Mouse (Mus musculus) heart, embryonic 13.5 days (tissue): ENCODE measurements around the gene 4933411K16Rik. TPM values are rescaled to one million over a fixed set of nuclear protein-coding genes. Genes with fewer than 3 reads are reported as not detected.
A peak's percentile ranks its signal among the peaks of the same experiment; 100 is the strongest.

Source experiments
- ATAC-seq: fragments of 200-750 bp; cut with Nextera tagmentation; 2 replicates; pipeline ENCODE4 v1.8.0; 2017; ENCODE audit warnings: moderate TSS enrichment; ENCODE audit not compliant: insufficient number of reproducible peaks, low FRiP score, low TSS enrichment; ENCODE audit errors: extremely low read depth
- H3K27ac ChIP-seq: fragments of 300-500 bp; sonication (generic); replicated peaks from 2 replicates; pipeline ENCODE4 v1.5.1; 2015; ENCODE audit warnings: moderate library complexity, mild to moderate bottlenecking, inconsistent platforms
- H3K27me3 ChIP-seq: fragments of 300-500 bp; sonication (generic); replicated peaks from 2 replicates; pipeline ENCODE4 v1.6.1; 2015; ENCODE audit warnings: mild to moderate bottlenecking, inconsistent platforms
- H3K36me3 ChIP-seq: fragments of 300-500 bp; sonication (generic); 2 replicates; pipeline ENCODE4 v1.6.1; 2015; ENCODE audit warnings: mild to moderate bottlenecking, inconsistent platforms
- H3K4me1 ChIP-seq: fragments of 300-500 bp; sonication (generic); 2 replicates; pipeline ENCODE4 v1.6.1; 2015; ENCODE audit warnings: inconsistent platforms
- H3K4me2 ChIP-seq: fragments of 300-500 bp; sonication (generic); 2 replicates; pipeline ENCODE4 v1.6.1; 2015; ENCODE audit warnings: inconsistent platforms, mild to moderate bottlenecking, moderate library complexity
- H3K4me3 ChIP-seq: fragments of 300-500 bp; sonication (generic); 2 replicates; pipeline ENCODE4 v1.5.1; 2015; ENCODE audit warnings: moderate library complexity, mild to moderate bottlenecking, inconsistent platforms
- H3K9ac ChIP-seq: fragments of 300-500 bp; sonication (generic); 2 replicates; pipeline ENCODE4 v1.6.1; 2015; ENCODE audit warnings: inconsistent platforms, mild to moderate bottlenecking, moderate library complexity
- H3K9me3 ChIP-seq: fragments of 300-500 bp; sonication (generic); 2 replicates; pipeline ENCODE4 v1.6.1; 2016; ENCODE audit warnings: inconsistent platforms
- WGBS: fragments of 180-500 bp; shearing (Covaris S2); methylation state at CpG from one replicate; pipeline ENCODE4 v1.1.7; 2015; ENCODE audit warnings: mixed read lengths; 5-methylcytosine and 5-hydroxymethylcytosine counted together
- polyA plus RNA-seq: library from polyadenylated mRNA; unstranded; fragments of >200 nt; fragmentation: Nextera tagmentation; extraction: Ambion mirVana; gene quantifications from 2 replicates; pipeline ENCODE4 v1.2.1, GENCODE M21; 2015

4933411K16Rik gene
- polyA plus RNA-seq, 1 experiment from 2014 or later = not detected

DNA sequence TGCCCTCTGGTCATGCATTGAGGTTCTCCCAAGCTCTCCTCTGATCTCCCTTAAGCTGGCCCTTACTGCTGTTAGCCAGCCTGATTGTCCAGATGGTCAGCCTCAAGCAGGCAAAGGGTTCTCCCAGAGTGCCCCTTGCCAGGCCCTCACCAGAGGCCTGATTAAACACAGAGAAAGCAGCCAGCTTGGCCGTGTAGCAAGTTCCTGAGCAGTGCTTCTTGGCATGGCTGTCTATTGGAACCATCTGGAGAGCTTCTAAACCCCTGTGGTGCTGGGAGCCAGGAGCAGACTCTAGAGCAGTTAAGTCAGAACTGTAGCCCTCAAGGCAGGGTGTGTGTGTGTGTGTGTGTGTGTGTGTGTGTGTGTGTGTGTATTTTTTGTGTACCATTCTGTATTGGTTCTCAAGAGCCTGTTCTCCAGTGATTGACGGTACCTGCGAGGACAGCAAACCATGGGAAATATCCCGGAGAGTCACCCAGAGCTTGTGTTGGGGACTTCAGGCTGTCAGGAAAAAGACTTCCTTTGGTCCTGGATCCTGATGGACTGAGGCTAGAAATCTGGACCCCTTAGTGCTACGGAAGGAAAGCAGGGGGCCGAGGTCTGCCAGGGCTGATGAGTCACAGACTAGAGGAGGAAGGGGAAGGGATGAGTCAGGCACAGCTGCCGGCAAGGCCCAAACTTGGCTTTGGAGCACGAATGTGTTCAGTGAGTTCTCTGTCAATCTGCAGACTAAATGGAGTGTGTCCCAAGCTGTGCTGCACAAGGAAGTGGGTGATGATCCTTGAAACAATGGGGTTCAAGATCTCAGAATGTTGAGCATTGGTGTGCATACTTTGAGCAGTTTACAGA, 34.4 kb upstream of the 4933411K16Rik start:
- 41% methylated on average over 8 of the region's 8 CpGs for WGBS
- Histone ChIP-seq H3K27me3 (no peaks in the 10 kb centered on the region), H3K4me2 (peak overlapping the region; percentile 12; the same call in 1 of the 2 replicates), H3K27ac (peak overlapping the region; percentile 89), H3K4me1 (peaks cover 61% of the 10 kb centered on the region), H3K4me3 (no peak overlapping the region), H3K36me3 (no peaks in the 10 kb centered on the region), H3K9me3 (no peaks in the 10 kb centered on the region), H3K9ac (0 out of 2 replicates have a peak overlapping the region, but pooled peaks have one; percentile 48)
- no peak for ATAC-seq

DNA sequence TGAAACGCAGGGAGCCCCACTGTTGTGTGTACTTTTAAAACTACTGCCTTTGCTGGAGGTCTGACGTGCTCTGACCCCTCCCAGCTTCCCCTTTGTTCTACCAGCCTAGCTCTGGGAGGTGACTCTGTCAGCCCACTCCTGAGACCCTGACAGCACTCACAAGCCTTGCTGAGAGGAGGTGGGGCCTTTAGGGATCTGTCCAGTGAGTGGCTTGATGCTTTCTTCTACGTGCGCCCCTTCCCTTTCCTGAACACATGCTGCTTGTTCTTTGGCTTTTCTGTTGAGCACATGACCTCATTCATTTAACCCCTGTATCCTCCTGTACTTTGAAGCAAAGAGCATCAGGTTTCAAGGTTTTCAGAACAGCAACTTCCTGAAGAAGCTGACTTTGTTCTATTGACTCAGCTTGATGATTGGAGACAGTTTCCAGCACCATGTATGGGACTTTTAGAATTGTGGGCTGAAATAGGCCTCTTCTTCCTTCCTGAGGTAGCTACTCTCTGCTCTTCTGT, 33.0 kb upstream of the 4933411K16Rik start:
- H3K4me1 ChIP-seq = peaks cover 64% of the 10 kb centered on the region

DNA sequence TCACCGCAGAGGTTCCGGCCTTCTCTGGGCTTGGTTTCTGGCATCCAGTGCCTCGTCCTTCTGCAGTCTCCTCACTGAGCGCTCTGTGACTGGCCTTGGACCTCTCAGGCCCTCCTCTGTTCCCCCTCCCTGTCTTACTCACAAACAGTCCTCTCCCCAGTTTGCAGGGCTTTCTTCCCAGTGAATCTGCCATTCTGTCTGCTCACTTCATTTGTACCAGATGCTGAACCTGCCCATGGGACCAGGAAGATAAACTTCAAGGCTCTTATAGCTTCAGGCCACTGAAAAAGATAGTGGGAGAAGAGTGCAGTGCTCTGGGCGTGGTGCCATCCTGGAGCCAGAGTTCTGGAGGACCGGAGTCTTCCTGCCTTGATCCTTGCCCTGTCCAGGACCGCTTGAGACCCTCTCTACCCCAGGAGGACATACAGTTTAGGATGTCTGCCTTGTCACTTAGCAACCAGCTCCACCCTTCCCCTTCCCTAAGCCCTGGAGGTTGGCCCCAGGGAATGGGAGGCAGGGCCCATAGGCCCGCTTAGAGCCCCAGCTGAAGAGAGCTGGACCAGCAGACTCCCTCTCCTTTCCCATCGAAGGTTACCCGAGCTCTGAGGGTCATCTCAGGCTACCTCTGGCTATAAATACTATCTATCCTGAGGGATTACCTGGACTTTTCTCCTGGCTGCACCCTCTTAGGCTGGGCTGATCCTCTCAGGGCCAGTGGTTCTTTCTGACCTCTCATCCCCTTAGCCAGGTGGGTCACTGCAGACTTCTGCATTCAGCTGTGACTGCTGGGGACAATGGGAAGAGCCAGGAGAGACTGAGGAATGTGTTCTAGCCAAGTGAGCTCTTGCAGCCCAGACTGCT, 30.1 kb upstream of the 4933411K16Rik start:
- H3K9me3 ChIP-seq = no peaks in the 10 kb centered on the region
- WGBS = 64% methylated on average over 10 of the region's 10 CpGs
- ATAC-seq = peak; percentile 9; the same call in 1 of the 2 replicates
- H3K36me3 ChIP-seq = no peaks in the 10 kb centered on the region
- peak overlapping the region; percentile 50; the same call in 1 of the 2 replicates for H3K9ac ChIP-seq
- no peaks in the 10 kb centered on the region for H3K27me3 ChIP-seq
- no peak overlapping the region for H3K4me3 ChIP-seq
- H3K4me1 ChIP-seq = peaks cover 54% of the 10 kb centered on the region
- H3K4me2 ChIP-seq = no peak overlapping the region
- peak overlapping the region; percentile 51 for H3K27ac ChIP-seq

More for the DNA sequence above, 33.0 kb upstream of the 4933411K16Rik start:
- Histone ChIP-seq H3K4me3 (no peak overlapping the region), H3K27me3 (no peaks in the 10 kb centered on the region), H3K36me3 (no peaks in the 10 kb centered on the region), H3K4me2 (no peak overlapping the region), H3K9ac (0 out of 2 replicates have a peak overlapping the region, but pooled peaks have one; percentile 24), H3K9me3 (no peaks in the 10 kb centered on the region), H3K27ac (peak overlapping the region; percentile 89)
- ATAC-seq = no peak
- 34% methylated on average over 4 of the region's 4 CpGs for WGBS

DNA sequence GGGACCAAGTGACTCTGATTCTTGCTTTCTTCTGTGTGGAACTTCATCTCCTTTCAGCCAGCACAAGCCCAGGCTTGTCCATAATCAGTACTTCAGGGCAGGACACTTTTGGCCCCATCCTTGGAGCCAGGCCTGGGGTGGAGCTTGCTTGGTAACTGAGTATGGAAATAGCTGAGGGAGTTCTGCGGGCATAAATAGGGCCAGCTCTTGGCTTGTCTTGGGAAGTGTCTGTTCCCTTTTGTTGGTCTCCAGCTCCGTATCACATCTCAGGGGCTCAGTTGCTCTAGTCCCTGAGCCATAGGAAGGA, 29.6 kb upstream of the 4933411K16Rik start:
- H3K4me3 ChIP-seq = no peak overlapping the region
- H3K9ac ChIP-seq = peak overlapping the region; percentile 50; the same call in 1 of the 2 replicates
- no peak overlapping the region for H3K4me2 ChIP-seq
- H3K27me3 ChIP-seq = no peaks in the 10 kb centered on the region
- no peak for ATAC-seq
- WGBS = 55% methylated on average over 2 of the region's 2 CpGs
- H3K9me3 ChIP-seq = no peaks in the 10 kb centered on the region
- peak overlapping the region; percentile 51 for H3K27ac ChIP-seq
- no peaks in the 10 kb centered on the region for H3K36me3 ChIP-seq
- H3K4me1 ChIP-seq = peaks cover 48% of the 10 kb centered on the region

DNA sequence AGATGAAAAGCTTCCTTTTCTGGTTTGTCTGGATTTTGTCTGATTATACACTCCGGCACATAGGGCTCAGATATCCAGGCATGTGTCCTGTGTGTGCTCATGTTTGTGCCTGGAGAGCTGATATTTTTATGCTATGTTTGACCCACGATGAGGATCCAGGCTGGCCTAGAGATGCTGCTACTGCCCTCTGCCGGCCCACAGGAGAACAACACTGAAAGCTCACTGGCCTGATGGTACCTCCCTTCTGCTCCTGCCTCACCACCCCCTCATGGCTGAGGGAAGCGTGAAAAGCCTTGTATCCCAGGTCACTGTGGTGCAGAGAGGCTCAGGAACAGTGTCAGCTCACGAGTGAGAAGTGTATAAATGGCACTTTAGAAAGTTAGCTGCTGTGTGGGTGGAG, 25.9 kb upstream of the 4933411K16Rik start:
- H3K9me3 ChIP-seq = no peaks in the 10 kb centered on the region
- no peak overlapping the region for H3K4me3 ChIP-seq
- no peak overlapping the region for H3K4me2 ChIP-seq
- 3% methylated on average over 5 of the region's 5 CpGs for WGBS
- H3K27ac ChIP-seq = no peak overlapping the region
- H3K36me3 ChIP-seq = no peaks in the 10 kb centered on the region
- H3K9ac ChIP-seq = no peak overlapping the region
- H3K4me1 ChIP-seq = peaks cover 21% of the 10 kb centered on the region
- ATAC-seq = no peak; the same call in 1 of the 2 replicates
- no peaks in the 10 kb centered on the region for H3K27me3 ChIP-seq

DNA sequence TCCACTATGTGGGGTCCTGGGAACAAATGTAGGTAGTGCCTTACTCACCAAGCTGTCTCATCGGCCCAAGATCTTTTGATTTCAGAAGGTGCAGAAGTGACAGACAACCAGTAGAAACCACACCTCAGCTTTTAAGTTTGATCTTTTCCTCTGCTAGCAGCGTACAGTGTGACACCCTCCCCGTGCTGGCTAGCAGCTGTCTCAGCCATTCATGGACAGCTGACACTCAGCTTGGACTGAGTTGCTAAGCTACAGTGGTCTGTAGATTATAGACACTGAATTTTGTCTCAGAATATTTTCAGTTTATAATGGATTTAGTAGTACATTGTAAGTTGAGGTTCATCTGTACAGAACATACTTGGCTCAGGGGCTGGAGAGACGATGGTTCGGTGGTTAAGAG, 20.9 kb upstream of the 4933411K16Rik start:
- H3K27me3 ChIP-seq = no peaks in the 10 kb centered on the region
- H3K36me3 ChIP-seq = peaks cover 27% of the 10 kb centered on the region
- H3K4me3 ChIP-seq = no peak overlapping the region
- H3K4me2 ChIP-seq = no peak overlapping the region
- H3K27ac ChIP-seq = no peak overlapping the region
- WGBS = 75% methylated on average over 5 of the region's 5 CpGs
- no peak for ATAC-seq
- no peaks in the 10 kb centered on the region for H3K9me3 ChIP-seq
- H3K4me1 ChIP-seq = peaks cover 27% of the 10 kb centered on the region
- no peak overlapping the region for H3K9ac ChIP-seq

DNA sequence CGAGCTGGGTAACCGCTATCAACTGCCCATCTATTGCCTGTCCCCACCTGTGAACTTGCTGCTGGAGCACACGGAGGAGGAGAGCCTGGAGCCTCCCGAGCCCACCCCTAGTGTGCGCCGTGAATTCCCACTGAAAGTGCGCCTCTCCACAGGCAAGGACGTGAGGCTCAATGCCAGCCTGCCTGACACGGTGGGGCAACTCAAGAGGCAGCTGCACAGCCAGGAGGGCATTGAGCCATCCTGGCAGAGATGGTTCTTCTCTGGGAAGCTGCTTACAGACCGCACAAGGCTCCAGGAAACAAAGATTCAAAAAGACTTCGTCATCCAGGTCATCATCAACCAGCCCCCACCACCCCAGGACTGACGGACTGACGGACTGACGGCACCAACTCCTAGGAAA, 18.4 kb upstream of the 4933411K16Rik start:
- peaks cover 2% of the 10 kb centered on the region; the same call in 1 of the 2 replicates for H3K27me3 ChIP-seq
- 75% methylated on average over 14 of the region's 14 CpGs for WGBS
- H3K36me3 ChIP-seq = peaks cover 27% of the 10 kb centered on the region
- H3K27ac ChIP-seq = 0 out of 2 replicates have a peak overlapping the region, but pooled peaks have one; percentile 4
- H3K9me3 ChIP-seq = no peaks in the 10 kb centered on the region
- no peak overlapping the region for H3K4me2 ChIP-seq
- no peak overlapping the region for H3K9ac ChIP-seq
- peaks cover 24% of the 10 kb centered on the region for H3K4me1 ChIP-seq
- H3K4me3 ChIP-seq = no peak overlapping the region
- ATAC-seq = no peak

DNA sequence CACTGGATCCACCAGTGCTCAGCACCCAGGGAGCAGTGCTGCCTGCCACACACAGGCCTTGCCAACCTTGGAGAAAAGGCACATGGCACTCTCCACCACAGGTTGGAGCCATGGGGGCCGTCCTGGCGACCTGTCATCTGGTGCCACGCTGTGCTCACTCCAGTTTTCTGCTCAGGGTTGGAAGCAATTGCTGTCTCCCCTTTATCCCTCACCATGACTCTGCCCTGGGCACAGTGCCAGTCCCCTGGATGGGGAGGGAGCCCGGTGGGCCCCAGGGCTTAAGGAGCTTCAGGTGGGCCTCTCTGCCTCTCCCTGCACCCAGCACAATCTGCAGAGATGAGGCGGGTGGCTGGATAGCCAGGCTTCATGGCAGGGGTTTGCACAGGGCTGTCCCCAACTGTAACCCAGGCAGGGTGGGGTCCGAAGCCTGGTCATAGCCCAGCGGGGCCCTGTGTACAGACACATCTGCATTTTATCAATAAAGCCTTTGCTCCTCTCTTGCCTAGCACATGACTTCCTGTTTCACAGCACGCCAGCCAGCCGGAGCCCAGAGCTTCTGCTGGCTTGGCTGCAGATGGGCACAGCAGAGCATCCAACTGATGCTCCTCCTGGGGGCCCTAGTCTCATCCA, 17.8 kb upstream of the 4933411K16Rik start:
- Histone ChIP-seq H3K4me1 (peaks cover 24% of the 10 kb centered on the region), H3K27me3 (peaks cover 7% of the 10 kb centered on the region; the same call in 1 of the 2 replicates), H3K36me3 (peaks cover 27% of the 10 kb centered on the region), H3K4me2 (no peak overlapping the region), H3K4me3 (no peak overlapping the region), H3K9ac (no peak overlapping the region), H3K9me3 (no peaks in the 10 kb centered on the region), H3K27ac (0 out of 2 replicates have a peak overlapping the region, but pooled peaks have one; percentile 4)
- 64% methylated on average over 9 of the region's 9 CpGs for WGBS
- ATAC-seq = no peak

DNA sequence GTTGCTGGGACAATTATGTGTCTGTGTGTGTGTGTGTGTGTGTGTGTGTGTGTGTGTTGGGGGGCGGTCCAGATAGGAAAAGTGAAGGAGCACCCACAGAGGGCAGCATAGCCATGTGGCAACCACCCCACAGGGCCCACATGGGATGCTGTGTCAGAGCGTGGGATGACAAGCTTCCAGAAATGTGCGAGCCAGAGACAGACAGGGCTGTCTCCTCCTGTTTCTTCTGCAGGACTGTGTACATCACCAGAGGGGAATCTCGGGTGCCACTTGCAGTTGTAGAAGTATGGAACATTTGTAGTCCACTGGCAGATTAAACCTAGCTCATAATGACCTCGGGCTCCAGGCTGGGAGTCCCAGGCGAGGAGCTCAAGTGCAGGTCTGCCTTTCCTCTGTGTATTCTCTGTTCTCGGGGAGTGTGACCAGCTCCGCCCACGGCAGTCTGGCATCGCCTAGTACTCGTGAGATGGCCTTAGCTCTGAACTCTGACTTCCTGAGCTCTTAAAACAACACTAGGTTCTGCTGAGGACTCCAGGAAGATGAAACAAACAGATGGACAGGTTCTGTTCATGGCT, 17.1 kb upstream of the 4933411K16Rik start:
- Histone ChIP-seq H3K4me2 (no peak overlapping the region), H3K9me3 (no peaks in the 10 kb centered on the region), H3K27me3 (peaks cover 14% of the 10 kb centered on the region), H3K4me1 (peaks cover 24% of the 10 kb centered on the region), H3K36me3 (peaks cover 27% of the 10 kb centered on the region), H3K4me3 (no peak overlapping the region), H3K9ac (no peak overlapping the region), H3K27ac (0 out of 2 replicates have a peak overlapping the region, but pooled peaks have one; percentile 4)
- WGBS = 57% methylated on average over 11 of the region's 11 CpGs
- ATAC-seq = no peak

DNA sequence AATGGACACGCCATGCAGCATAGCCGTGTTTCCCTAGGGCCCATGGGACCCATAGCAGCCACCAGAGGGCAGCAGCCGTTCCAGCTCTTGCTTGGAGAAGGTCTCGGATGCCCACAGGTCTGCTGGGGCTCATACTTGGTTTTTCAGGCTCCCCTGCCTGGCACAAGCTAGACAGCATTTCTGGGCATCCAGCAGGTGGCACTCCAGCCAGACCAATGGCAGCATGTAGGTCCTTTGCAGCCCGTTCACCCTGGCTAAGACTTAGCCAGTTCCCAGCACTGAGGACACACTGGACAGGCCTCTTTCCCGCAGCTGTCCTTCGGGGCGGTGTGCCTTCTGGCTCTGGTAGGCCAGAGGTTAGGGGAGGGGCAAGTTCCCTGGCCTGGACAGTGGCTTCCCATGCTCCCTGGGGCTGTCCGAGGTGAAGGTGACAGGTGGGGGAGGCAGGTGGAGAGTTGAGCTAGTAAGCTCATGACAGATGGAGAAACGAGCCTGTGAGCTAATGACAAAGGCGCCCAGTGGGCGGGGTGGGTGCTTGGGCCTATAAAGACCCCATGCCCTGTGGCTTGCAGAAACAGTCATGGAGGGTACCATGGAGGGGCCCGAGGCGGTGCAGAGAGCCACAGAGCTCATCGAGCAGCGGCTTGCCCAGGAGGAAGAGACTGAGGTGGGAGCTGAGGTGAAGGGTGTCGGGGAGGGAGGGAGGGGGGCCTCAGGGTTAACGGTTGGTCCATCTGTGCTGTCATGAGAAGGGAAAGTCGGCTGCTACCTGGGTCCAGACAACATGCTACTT, 16.4 kb upstream of the 4933411K16Rik start, which contains the start of gene Ankrd2:
TSS of gene Ankrd2 (plus strand) at position 545 of the 793 bp plus-strand sequence.
- H3K9ac ChIP-seq = no peak within 1 kb of the TSS

More for the DNA sequence above, 16.4 kb upstream of the 4933411K16Rik start, which contains the start of gene Ankrd2:
- Histone ChIP-seq H3K4me3 (no peak within 1 kb of the TSS), H3K36me3 (peaks cover 27% of the 10 kb centered on the region), H3K9me3 (no peaks in the 10 kb centered on the region), H3K27ac (no peak within 1 kb of the TSS), H3K4me1 (peaks cover 24% of the 10 kb centered on the region), H3K27me3 (peaks cover 21% of the 10 kb centered on the region), H3K4me2 (no peak within 1 kb of the TSS)
- 0 out of 2 replicates have a peak, but pooled peaks have one; percentile 34 for ATAC-seq
- 62% methylated on average over 19 of the region's 19 CpGs for WGBS
